Mouse (Mus musculus) kidney, postnatal 10 days (tissue): Measurements from ENCODE around the gene Wdr49.
"Not testable (repeated sequence)": the region's sequence is repeated elsewhere in the genome, so short reads cannot be mapped to it uniquely, and the experiment has no call there.

Experiments used
- DNase-seq: peaks from one replicate; pipeline ENCODE4 v3.0.0; 2021; ENCODE audit warnings: mixed read lengths

The Wdr49 gene

GRCm38 (mm10) chr3:75299464-75299863 is 182.5 kb downstream of the Wdr49 start:
- DNase-seq, result not testable (repeated sequence)

GRCm38 (mm10) chr3:75297758-75298111 is 184.2 kb downstream of the Wdr49 start:
- no peak for DNase-seq

GRCm38 (mm10) chr3:75297026-75297757 is 184.8 kb downstream of the Wdr49 start:
- DNase-seq, result no peak

- DNase-seq, result no peak
These were observed 188.7 kb downstream of the Wdr49 start for GRCm38 (mm10) chr3:75293243-75293642.

- no peak for DNase-seq
These were observed 204.5 kb downstream of the Wdr49 start for GRCm38 (mm10) chr3:75277455-75277854.

GRCm38 (mm10) chr3:75276522-75276921 is 205.4 kb downstream of the Wdr49 start:
- no peak for DNase-seq

GRCm38 (mm10) chr3:75275127-75275526 is 206.8 kb downstream of the Wdr49 start:
- no peak for DNase-seq

- no peak for DNase-seq
These were observed 212.0 kb downstream of the Wdr49 start, which contains the start of gene Serpini2 for GRCm38 (mm10) chr3:75269978-75270377. Serpini2 (minus strand) TSS chr3:75270078.

GRCm38 (mm10) chr3:75259356-75259755 is 222.6 kb downstream of the Wdr49 start:
- no peak for DNase-seq
